ENCODE assay signal across 8 mouse cellular contexts in the genomic region with DNA sequence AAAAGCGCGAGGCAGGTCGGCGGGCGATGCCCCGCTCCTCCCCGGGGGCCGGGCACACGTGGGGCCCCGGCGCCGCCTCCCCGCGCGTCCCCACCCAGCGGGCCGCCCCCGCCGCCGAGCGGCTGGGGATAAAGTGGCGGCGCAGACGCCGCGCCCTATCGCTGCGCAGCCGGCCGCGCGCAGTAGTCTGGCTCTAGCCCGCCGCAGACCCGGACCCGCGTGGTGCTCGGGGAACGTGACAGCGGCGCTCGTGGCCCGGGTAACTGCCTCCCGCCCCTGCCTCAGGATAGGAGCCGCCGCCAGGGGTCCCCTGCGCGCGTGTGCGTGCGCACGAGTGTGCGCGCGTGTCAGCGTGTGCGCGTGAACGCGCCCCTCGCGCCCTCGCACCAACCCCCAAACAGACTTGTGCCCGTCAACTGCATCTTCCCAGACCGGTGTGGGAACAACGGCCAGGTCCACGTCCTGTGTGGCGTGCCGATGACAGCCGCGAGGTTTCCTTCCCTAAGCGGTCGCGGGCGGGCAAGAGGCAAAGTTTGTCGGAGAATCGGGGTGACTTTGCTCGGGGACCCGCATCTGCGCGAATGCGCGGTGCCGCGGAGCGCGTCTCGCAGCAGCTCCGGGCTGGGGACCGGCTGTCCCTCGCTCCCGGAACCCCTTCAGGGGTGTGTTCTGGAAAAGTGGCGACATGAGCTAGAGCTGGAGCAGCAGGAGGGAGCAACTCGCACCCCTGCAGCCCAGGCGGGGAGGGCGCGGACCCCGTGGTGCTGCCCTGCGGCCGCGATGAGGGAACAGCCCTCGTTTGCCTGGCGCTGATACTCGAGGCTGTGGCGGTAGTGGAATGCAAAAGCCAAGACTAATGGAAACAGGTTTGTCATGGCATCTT. TPM values are rescaled to one million over a fixed set of nuclear protein-coding genes. Genes with fewer than 3 reads are reported as not detected.
DNase-seq lines count a peak whose midpoint lies in the region; ATAC-seq and TF ChIP-seq lines count a peak whose summit lies in the region.

A gene (plus strand): TSS at position 100 of the 883 bp plus-strand sequence.

- peaks cover 67% of the 10 kb centered on the region for H3K4me1 ChIP-seq in erythroblast, embryonic 14.5 days (ENCODE audit: control insufficient read depth)
- peaks cover 17% of the 10 kb centered on the region; the same call in 1 of the 2 replicates for H3K4me1 ChIP-seq in heart, embryonic 10.5 days
- 0 out of 2 replicates have a peak, but pooled peaks cover 9% of the 10 kb centered on the region for H3K4me1 ChIP-seq in kidney, embryonic 14.5 days (ENCODE audit: control insufficient read depth, insufficient read depth, low read length)
- H3K4me1 ChIP-seq in limb, embryonic 13.5 days: peaks cover 16% of the 10 kb centered on the region; the same call in 1 of the 2 replicates
- H3K4me1 ChIP-seq in midbrain, embryonic 13.5 days (replicated peaks): peaks cover 13% of the 10 kb centered on the region; the same call in 1 of the 2 replicates

- TF ChIP-seq CTCF in brain, embryonic 14.5 days (IDR thresholded peaks at IDR 0.05; ENCODE audit: borderline replicate concordance, extremely low read depth, insufficient read depth, insufficient read length): peak; percentile 32; the same call in 1 of the 2 replicates

- peak within 1 kb of the TSS; percentile 70 for H3K9ac ChIP-seq in kidney, embryonic 14.5 days (ENCODE audit: low read depth, low read length)
- peak within 1 kb of the TSS; percentile 70 for H3K9ac ChIP-seq in limb, embryonic 13.5 days
- peak within 1 kb of the TSS; percentile 75 for H3K9ac ChIP-seq in midbrain, embryonic 13.5 days (replicated peaks)

- no peaks in the 10 kb centered on the region for H3K9me3 ChIP-seq in erythroblast, embryonic 14.5 days (ENCODE audit: control insufficient read depth, low read length)
- H3K9me3 ChIP-seq in heart, embryonic 10.5 days: no peaks in the 10 kb centered on the region
- no peaks in the 10 kb centered on the region for H3K9me3 ChIP-seq in kidney, embryonic 14.5 days (ENCODE audit: control insufficient read depth, low read length)
- H3K9me3 ChIP-seq in limb, embryonic 13.5 days: no peaks in the 10 kb centered on the region
- H3K9me3 ChIP-seq in midbrain, embryonic 13.5 days: no peaks in the 10 kb centered on the region

- peak within 1 kb of the TSS; percentile 99 for H3K4me2 ChIP-seq in kidney, embryonic 14.5 days (replicated peaks; ENCODE audit: low read depth, low read length)
- H3K4me2 ChIP-seq in limb, embryonic 13.5 days (replicated peaks): peak within 1 kb of the TSS; percentile 92
- H3K4me2 ChIP-seq in midbrain, embryonic 13.5 days (replicated peaks): peak within 1 kb of the TSS; percentile 96

- peak within 1 kb of the TSS; percentile 89 for H3K27ac ChIP-seq in heart, embryonic 10.5 days
- H3K27ac ChIP-seq in kidney, embryonic 14.5 days (ENCODE audit: low read depth, low read length): peak within 1 kb of the TSS; percentile 51; the same call in 1 of the 2 replicates
- H3K27ac ChIP-seq in limb, embryonic 13.5 days: no peak within 1 kb of the TSS
- H3K27ac ChIP-seq in midbrain, embryonic 13.5 days: no peak within 1 kb of the TSS

- DNase-seq in CD4-positive helper T cell, adult 2 months (ENCODE audit: low read depth, low spot score): peak; percentile 65
- DNase-seq in brain, embryonic 14.5 days (ENCODE audit: low read depth): peak; percentile 79
- peak; percentile 79 for DNase-seq in heart, embryonic 10.5 days (ENCODE audit: low spot score)
- DNase-seq in spleen, postnatal 4 days (ENCODE audit: low spot score in 2 of 2): peak; percentile 77 to 90

- peaks cover 18% of the 10 kb centered on the region for H3K27me3 ChIP-seq in erythroblast, embryonic 14.5 days (ENCODE audit: control insufficient read depth)
- H3K27me3 ChIP-seq in heart, embryonic 10.5 days (ENCODE audit: insufficient read depth, poor library complexity, severe bottlenecking): peaks cover 39% of the 10 kb centered on the region
- no peaks in the 10 kb centered on the region for H3K27me3 ChIP-seq in kidney, embryonic 14.5 days (ENCODE audit: control insufficient read depth, insufficient read depth, low read length)
- H3K27me3 ChIP-seq in limb, embryonic 13.5 days: peaks cover 30% of the 10 kb centered on the region
- peaks cover 58% of the 10 kb centered on the region for H3K27me3 ChIP-seq in midbrain, embryonic 13.5 days

- WGBS in heart, embryonic 10.5 days: under 1% methylated on average over 104 of the region's 105 CpGs
- under 1% methylated on average over 103 of the region's 105 CpGs for WGBS in kidney, embryonic 14.5 days
- WGBS in limb, embryonic 13.5 days: under 1% methylated on average over 105 of the region's 105 CpGs
- under 1% methylated on average over 102 of the region's 105 CpGs for WGBS in midbrain, embryonic 13.5 days

- 0 out of 2 replicates have a peak, but pooled peaks have one; percentile 8 for TF ChIP-seq POLR2A in brain, embryonic 14.5 days (IDR thresholded peaks at IDR 0.05; ENCODE audit: borderline replicate concordance, extremely low read depth, insufficient read depth, insufficient read length, poor library complexity, severe bottlenecking)

- peak; percentile 81 for ATAC-seq in kidney, embryonic 14.5 days (ENCODE audit: low FRiP score, low TSS enrichment)
- ATAC-seq in limb, embryonic 13.5 days (ENCODE audit: low FRiP score, low read depth): peak; percentile 78
- peak; percentile 91 for ATAC-seq in midbrain, embryonic 13.5 days

- peak within 1 kb of the TSS; percentile 79 for H3K4me3 ChIP-seq in erythroblast, embryonic 14.5 days (replicated peaks)
- peak within 1 kb of the TSS; percentile 77 for H3K4me3 ChIP-seq in heart, embryonic 10.5 days
- peak within 1 kb of the TSS; percentile 75 for H3K4me3 ChIP-seq in kidney, embryonic 14.5 days (ENCODE audit: low read length)
- peak within 1 kb of the TSS; percentile 66 for H3K4me3 ChIP-seq in limb, embryonic 13.5 days
- peak within 1 kb of the TSS; percentile 63 for H3K4me3 ChIP-seq in midbrain, embryonic 13.5 days (replicated peaks)

- H3K36me3 ChIP-seq in erythroblast, embryonic 14.5 days (ENCODE audit: control insufficient read depth): peaks cover 41% of the 10 kb centered on the region
- no peaks in the 10 kb centered on the region for H3K36me3 ChIP-seq in heart, embryonic 10.5 days
- H3K36me3 ChIP-seq in kidney, embryonic 14.5 days (ENCODE audit: control insufficient read depth, insufficient read depth, low read length): no peaks in the 10 kb centered on the region
- no peaks in the 10 kb centered on the region for H3K36me3 ChIP-seq in limb, embryonic 13.5 days
- no peaks in the 10 kb centered on the region for H3K36me3 ChIP-seq in midbrain, embryonic 13.5 days

RNA-seq across cellular contexts. Expression of the gene that starts here (rescaled TPM):
- polyA plus RNA-seq in brain, embryonic 14.5 days (2012; rRNA removed): 8.1 and 8.8 TPM in 2 replicates
- polyA plus RNA-seq in erythroblast, embryonic 14.5 days (2012): 28.7 and 42.4 TPM in 2 replicates
- polyA plus RNA-seq in heart, embryonic 10.5 days (2016; fragmentation: Nextera tagmentation; extraction: Ambion mirVana): 5.4 and 6.4 TPM in 2 replicates
- polyA plus RNA-seq in kidney, embryonic 14.5 days (2014; fragmentation: Nextera tagmentation; extraction: Ambion mirVana): 22.8 and 29.9 TPM in 2 replicates
- 13.6 and 15.5 TPM in 2 replicates for polyA plus RNA-seq in limb, embryonic 13.5 days (2015; fragmentation: Nextera tagmentation; extraction: Ambion mirVana)
- polyA plus RNA-seq in midbrain, embryonic 13.5 days (2015; fragmentation: Nextera tagmentation; extraction: Ambion mirVana): 5.3 and 7.4 TPM in 2 replicates

Comparison
In these comparisons a context has a peak if more than half of its experiments do, and no peak if none do; other contexts are left out.
1. H3K27ac ChIP-seq: peak in heart, embryonic 10.5 days (single experiment) and kidney, embryonic 14.5 days (single experiment); none in limb, embryonic 13.5 days (single experiment) and midbrain, embryonic 13.5 days (single experiment).
2. Peak in every context shown above with its lines, with median percentiles within 50 percentile points of each other: DNase-seq, H3K4me3 ChIP-seq, ATAC-seq, H3K4me2 ChIP-seq and H3K9ac ChIP-seq.